Mouse (Mus musculus): ENCODE measurements around the gene Olfr1278. TPM values are rescaled to one million over a fixed set of nuclear protein-coding genes. Genes with fewer than 3 reads are reported as not detected.
"Not testable (repeated sequence)": the region's sequence is repeated elsewhere in the genome, so short reads cannot be mapped to it uniquely, and the experiment has no call there.

Olfr1278 gene
- polyA plus RNA-seq (2012; rRNA removed), result not detected in 2 replicates

- DNase-seq (ENCODE audit: low read depth, low spot score), result no peak
These were observed at the start of gene Olfr1278 for GRCm38 (mm10) chr2:111289836-111290235. Gene Olfr1278 (plus strand): TSS chr2:111290136.

- no peak for DNase-seq (ENCODE audit: low read depth, low spot score)
These were observed 35.7 kb upstream of the Olfr1278 start, which contains the start of gene Olfr1276 for GRCm38 (mm10) chr2:111254216-111254615. Gene Olfr1276 (plus strand): TSS chr2:111254516.

- 69% methylated on average over 2 of the region's 2 CpGs for WGBS
- DNase-seq (ENCODE audit: low read depth, low spot score), result no peak
These were observed 15.9 kb upstream of the Olfr1278 start, which contains the start of gene Olfr1277 for GRCm38 (mm10) chr2:111274006-111274405. Gene Olfr1277 (minus strand): TSS chr2:111274106.

GRCm38 (mm10) chr2:111298541-111298940 is 8.6 kb downstream of the Olfr1278 start:
- DNase-seq (ENCODE audit: low read depth, low spot score), result no peak

GRCm38 (mm10) chr2:111300374-111300773 is 10.4 kb downstream of the Olfr1278 start, which contains the start of gene Olfr1279:
Gene Olfr1279 (plus strand): TSS chr2:111300635.
- no peak for DNase-seq (ENCODE audit: low read depth, low spot score)

GRCm38 (mm10) chr2:111313717-111314116 is 23.8 kb downstream of the Olfr1278 start, which contains the start of gene Olfr1280:
Gene Olfr1280 (plus strand): TSS chr2:111314017.
- no peak for DNase-seq (ENCODE audit: low read depth, low spot score)

GRCm38 (mm10) chr2:111326220-111326619 is 36.3 kb downstream of the Olfr1278 start, which contains the start of gene Olfr1281:
Gene Olfr1281 (plus strand): TSS chr2:111326520.
- WGBS, result 66% methylated on average over 2 of the region's 2 CpGs
- DNase-seq (ENCODE audit: low read depth, low spot score), result no peak

- 86% methylated on average over 5 of the region's 5 CpGs for WGBS
- DNase-seq (ENCODE audit: low read depth, low spot score), result not testable (repeated sequence)
These were observed 43.8 kb downstream of the Olfr1278 start for GRCm38 (mm10) chr2:111333721-111334120.

- DNase-seq (ENCODE audit: low read depth, low spot score), result no peak
- 63% methylated on average over 2 of the region's 2 CpGs for WGBS
These were observed 46.0 kb downstream of the Olfr1278 start, which contains the start of gene Olfr1282 for GRCm38 (mm10) chr2:111335976-111336375. Gene Olfr1282 (minus strand): TSS chr2:111336076.

Other genes starting within 250 kb of the Olfr1278 start
- gene Gm13941, start 184.2 kb upstream of the Olfr1278 start, polyA plus RNA-seq (2012; rRNA removed), result not detected in 2 replicates
- gene Gm15130, start 137.2 kb upstream of the Olfr1278 start, polyA plus RNA-seq (2012; rRNA removed), result not detected in 2 replicates
- gene 4930430A15Rik, start 60.5 kb upstream of the Olfr1278 start, polyA plus RNA-seq (2012; rRNA removed), result not detected in 2 replicates
- not detected in 2 replicates for gene Olfr1275, start 54.9 kb upstream of the Olfr1278 start, polyA plus RNA-seq (2012; rRNA removed)
- not detected in 2 replicates for gene Olfr1276, start 35.6 kb upstream of the Olfr1278 start, polyA plus RNA-seq (2012; rRNA removed)
- gene Olfr1277, start 16.0 kb upstream of the Olfr1278 start, polyA plus RNA-seq (2012; rRNA removed), result not detected in 2 replicates
- gene Olfr1279, start 10.5 kb downstream of the Olfr1278 start, polyA plus RNA-seq (2012; rRNA removed), result not detected in 2 replicates
- gene Olfr1280, start 23.9 kb downstream of the Olfr1278 start, polyA plus RNA-seq (2012; rRNA removed), result not detected in 2 replicates
- gene Olfr1281, start 36.4 kb downstream of the Olfr1278 start, polyA plus RNA-seq (2012; rRNA removed), result not detected in 2 replicates
- gene Olfr1282, start 45.9 kb downstream of the Olfr1278 start, polyA plus RNA-seq (2012; rRNA removed), result not detected in 2 replicates
- gene Olfr1283, start 76.7 kb downstream of the Olfr1278 start, polyA plus RNA-seq (2012; rRNA removed), result not detected in 2 replicates
- gene Olfr1284, start 85.4 kb downstream of the Olfr1278 start, polyA plus RNA-seq (2012; rRNA removed), result not detected in 2 replicates
- gene Olfr1286, start 133.0 kb downstream of the Olfr1278 start, polyA plus RNA-seq (2012; rRNA removed), result not detected in 2 replicates
- gene Olfr1287, start 159.0 kb downstream of the Olfr1278 start, polyA plus RNA-seq (2012; rRNA removed), result not detected in 2 replicates
- not detected in 2 replicates for gene Olfr1288, start 184.0 kb downstream of the Olfr1278 start, polyA plus RNA-seq (2012; rRNA removed)
- gene Olfr1289, start 190.7 kb downstream of the Olfr1278 start, polyA plus RNA-seq (2012; rRNA removed), result not detected in 2 replicates
- gene Olfr1290, start 203.7 kb downstream of the Olfr1278 start, polyA plus RNA-seq (2012; rRNA removed), result not detected in 2 replicates
- gene Olfr1291-ps1, start 207.0 kb downstream of the Olfr1278 start, polyA plus RNA-seq (2012; rRNA removed), result not detected in 2 replicates
- gene Olfr1293-ps, start 235.1 kb downstream of the Olfr1278 start, polyA plus RNA-seq (2012; rRNA removed), result not detected in 2 replicates